18 mouse cellular contexts compared by ENCODE assay signal in the genomic region with DNA sequence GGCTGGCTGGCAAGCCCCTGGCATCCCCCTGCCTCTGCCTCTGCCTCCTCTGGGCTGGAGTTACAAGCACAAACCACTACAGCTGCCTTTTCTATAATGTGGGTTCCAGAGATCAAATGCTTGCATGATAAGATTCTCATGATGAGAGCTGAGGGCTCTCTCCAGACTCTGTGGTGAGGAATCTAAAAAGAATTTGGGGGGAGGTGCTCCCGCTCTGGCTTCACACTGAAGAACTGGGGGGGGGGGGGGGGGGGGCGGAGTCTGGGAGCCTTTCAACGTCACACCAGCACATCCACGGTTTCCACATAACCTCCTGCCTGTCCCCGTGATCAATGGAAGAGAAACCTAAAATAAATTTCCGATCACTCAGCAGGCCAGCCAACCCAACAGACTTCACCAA. TPM values are rescaled to one million over a fixed set of nuclear protein-coding genes. Genes with fewer than 3 reads are reported as not detected.
DNase-seq lines count a peak whose midpoint lies in the region; ATAC-seq lines count a peak whose summit lies in the region.
"Had no signal": no experiment of that assay in that cellular context is flagged by ENCODE, and none has a peak within 500 bp of the region (broad histone marks: within the 10 kb centered on the region; RNA-seq: fewer than 3 reads in every experiment).

No protein-coding gene starts in this region.

- H3K27ac ChIP-seq in heart, embryonic 13.5 days (replicated peaks), result no peak overlapping the region
- no peak overlapping the region for H3K27ac ChIP-seq in heart, embryonic 12.5 days (ENCODE audit: poor library complexity, severe bottlenecking)
- H3K27ac ChIP-seq in embryonic facial prominence, embryonic 14.5 days (replicated peaks; ENCODE audit: low read depth, low read length), result no peak overlapping the region
- H3K27ac ChIP-seq: limb, embryonic 15.5 days; neural tube, embryonic 12.5 days had no signal

- H3K9me3 ChIP-seq in heart, embryonic 13.5 days, result no peaks in the 10 kb centered on the region
- no peaks in the 10 kb centered on the region for H3K9me3 ChIP-seq in heart, embryonic 12.5 days (replicated peaks)
- no peaks in the 10 kb centered on the region for H3K9me3 ChIP-seq in megakaryocyte, embryonic 14.5 days
- H3K9me3 ChIP-seq in embryonic facial prominence, embryonic 14.5 days (ENCODE audit: control insufficient read depth, low read length), result no peaks in the 10 kb centered on the region
- H3K9me3 ChIP-seq: limb, embryonic 15.5 days; neural tube, embryonic 12.5 days had no signal

- whole genome bisulfite sequencing in heart, embryonic 13.5 days, result 21% methylated on average over 5 of the region's 6 CpGs
- 18% methylated on average over 6 of the region's 6 CpGs for WGBS in heart, embryonic 12.5 days
- WGBS in embryonic facial prominence, embryonic 14.5 days, result 22% methylated on average over 5 of the region's 6 CpGs

- H3K27me3 ChIP-seq in heart, embryonic 13.5 days (replicated peaks), result peaks cover 19% of the 10 kb centered on the region
- H3K27me3 ChIP-seq in heart, embryonic 12.5 days (replicated peaks), result 0 out of 2 replicates have a peak, but pooled peaks cover 2% of the 10 kb centered on the region
- H3K27me3 ChIP-seq in megakaryocyte, embryonic 14.5 days (replicated peaks), result peaks cover 26% of the 10 kb centered on the region
- H3K27me3 ChIP-seq in embryonic facial prominence, embryonic 14.5 days (replicated peaks; ENCODE audit: control insufficient read depth, insufficient read depth, low read length), result no peaks in the 10 kb centered on the region
- H3K27me3 ChIP-seq: neural tube, embryonic 12.5 days had no signal

- no peak overlapping the region for H3K4me3 ChIP-seq in heart, embryonic 13.5 days
- H3K4me3 ChIP-seq in heart, embryonic 12.5 days, result no peak overlapping the region
- H3K4me3 ChIP-seq in megakaryocyte, embryonic 14.5 days (replicated peaks), result peak overlapping the region; percentile 33
- no peak overlapping the region for H3K4me3 ChIP-seq in embryonic facial prominence, embryonic 14.5 days (ENCODE audit: low read depth, low read length)
- H3K4me3 ChIP-seq: limb, embryonic 15.5 days; neural tube, embryonic 12.5 days had no signal

- peaks cover 32% of the 10 kb centered on the region for H3K4me1 ChIP-seq in heart, embryonic 13.5 days
- peaks cover 31% of the 10 kb centered on the region for H3K4me1 ChIP-seq in heart, embryonic 12.5 days (replicated peaks)
- H3K4me1 ChIP-seq in megakaryocyte, embryonic 14.5 days, result peaks cover 27% of the 10 kb centered on the region
- H3K4me1 ChIP-seq in embryonic facial prominence, embryonic 14.5 days (ENCODE audit: control insufficient read depth, insufficient read depth, low read length), result peaks cover 6% of the 10 kb centered on the region; the same call in 1 of the 2 replicates
- H3K4me1 ChIP-seq: neural tube, embryonic 12.5 days had no signal

- H3K4me2 ChIP-seq in heart, embryonic 13.5 days, result peak overlapping the region; percentile 1; the same call in 1 of the 2 replicates
- no peak overlapping the region for H3K4me2 ChIP-seq in heart, embryonic 12.5 days
- H3K4me2 ChIP-seq in embryonic facial prominence, embryonic 14.5 days (ENCODE audit: low read depth, low read length), result no peak overlapping the region
- H3K4me2 ChIP-seq: limb, embryonic 15.5 days; neural tube, embryonic 12.5 days had no signal

- no peak overlapping the region for H3K9ac ChIP-seq in heart, embryonic 13.5 days
- no peak overlapping the region for H3K9ac ChIP-seq in heart, embryonic 12.5 days
- H3K9ac ChIP-seq in embryonic facial prominence, embryonic 14.5 days (ENCODE audit: low read depth, low read length), result no peak overlapping the region
- H3K9ac ChIP-seq: limb, embryonic 15.5 days; neural tube, embryonic 12.5 days had no signal

- peaks cover 44% of the 10 kb centered on the region for H3K36me3 ChIP-seq in heart, embryonic 13.5 days
- peaks cover 40% of the 10 kb centered on the region for H3K36me3 ChIP-seq in heart, embryonic 12.5 days
- H3K36me3 ChIP-seq in megakaryocyte, embryonic 14.5 days (replicated peaks; ENCODE audit: low read length), result peaks cover 40% of the 10 kb centered on the region
- peaks cover 38% of the 10 kb centered on the region for H3K36me3 ChIP-seq in embryonic facial prominence, embryonic 14.5 days (ENCODE audit: control insufficient read depth, insufficient read depth, low read length)

- DNase-seq in embryonic facial prominence, embryonic 14.5 days (ENCODE audit: low spot score), result peak; percentile 29
- DNase-seq in yolk sac, embryonic 10.5 days (ENCODE audit: low spot score), result peak; percentile 25
- DNase-seq in cerebellum, postnatal 36 days, result no peak
- DNase-seq in kidney, postnatal 14 days, result no peak
- DNase-seq: adrenal gland, adult 2 months; cerebellum, postnatal 14 days; heart, adult 11 months; kidney, postnatal 10 days; layer of hippocampus, adult 9-11 months; lung, adult 18-20 months; thymus, postnatal 25 days had no signal

- ATAC-seq in heart, embryonic 13.5 days (ENCODE audit: extremely low read depth, insufficient number of reproducible peaks, low FRiP score, low TSS enrichment), result no peak
- no peak for ATAC-seq in heart, embryonic 12.5 days (ENCODE audit: insufficient number of reproducible peaks, low FRiP score)
- no peak for ATAC-seq in megakaryocyte, adult 5-6 weeks (ENCODE audit: poor library complexity, severe bottlenecking)
- no peak for ATAC-seq in embryonic facial prominence, embryonic 14.5 days (ENCODE audit: low read depth)
- ATAC-seq: forebrain, embryonic 16.5 days had no signal

RNA-seq across cellular contexts. Expression of gene Suds3, which starts 26.1 kb away (rescaled TPM):
- 49.1 and 49.3 TPM in 2 replicates for polyA plus RNA-seq in heart, embryonic 13.5 days (2015; fragmentation: Nextera tagmentation; extraction: Ambion mirVana)
- polyA plus RNA-seq in heart, embryonic 12.5 days (2016; fragmentation: Nextera tagmentation; extraction: Ambion mirVana), result 74.4 and 75.2 TPM in 2 replicates
- polyA plus RNA-seq in megakaryocyte, embryonic 14.5 days (2012; ENCODE audit: insufficient read depth, low replicate concordance), result 37.1 and 38.0 TPM in 2 replicates
- 18.0 and 18.8 TPM in 2 replicates for total RNA-seq in megakaryocyte, adult 5-6 weeks (2015)
- total RNA-seq in megakaryocyte, adult 5-6 weeks (2017), result 93.5 and 102 TPM in 2 replicates
- polyA plus RNA-seq in embryonic facial prominence, embryonic 14.5 days (2014; fragmentation: Nextera tagmentation; extraction: Ambion mirVana), result 39.5 and 40.2 TPM in 2 replicates

RNA-seq across cellular contexts. Expression of gene Taok3, which starts 30.1 kb away (rescaled TPM):
- 8.5 and 10.8 TPM in 2 replicates for polyA plus RNA-seq in heart, embryonic 13.5 days (2015; fragmentation: Nextera tagmentation; extraction: Ambion mirVana)
- 11.6 and 13.3 TPM in 2 replicates for polyA plus RNA-seq in heart, embryonic 12.5 days (2016; fragmentation: Nextera tagmentation; extraction: Ambion mirVana)
- 75.0 and 157 TPM in 2 replicates for polyA plus RNA-seq in megakaryocyte, embryonic 14.5 days (2012; ENCODE audit: insufficient read depth, low replicate concordance)
- total RNA-seq in megakaryocyte, adult 5-6 weeks (2015), result 73.8 and 80.2 TPM in 2 replicates
- 57.5 and 72.8 TPM in 2 replicates for total RNA-seq in megakaryocyte, adult 5-6 weeks (2017)
- 18.1 and 21.6 TPM in 2 replicates for polyA plus RNA-seq in embryonic facial prominence, embryonic 14.5 days (2014; fragmentation: Nextera tagmentation; extraction: Ambion mirVana)

Comparison
In these comparisons a context has a peak if more than half of its experiments do, and no peak if none do; other contexts are left out.
1. DNase-seq: peak in embryonic facial prominence, embryonic 14.5 days (single experiment) and yolk sac, embryonic 10.5 days (single experiment); none in cerebellum, postnatal 36 days (0 of 2) and kidney, postnatal 14 days (single experiment).